Mouse (Mus musculus) intestine, embryonic 14.5 days (tissue): ENCODE measurements around the gene Tssk6. TPM values are rescaled to one million over a fixed set of nuclear protein-coding genes. Genes with fewer than 3 reads are reported as not detected.

Experiments used
- ATAC-seq: fragments of 200-750 bp; cut with Nextera tagmentation; replicated peaks from 2 replicates; pipeline ENCODE4 v1.8.0; 2017; ENCODE audit warnings: low read depth, moderate number of reproducible peaks, moderate TSS enrichment, moderate library complexity; ENCODE audit not compliant: low FRiP score, low TSS enrichment
- DNase-seq: peaks from one replicate; pipeline ENCODE4 v3.0.0-alpha.2; 2018; ENCODE audit warnings: low spot score
- H3K27ac ChIP-seq: fragments of 300-500 bp; sonication (generic); 2 replicates; pipeline ENCODE4 v1.5.1; 2014; ENCODE audit warnings: low read depth, mild to moderate bottlenecking, control low read depth
- H3K27me3 ChIP-seq: fragments of 300-500 bp; sonication (generic); replicated peaks from 2 replicates; pipeline ENCODE4 v1.6.1; 2014; ENCODE audit warnings: low read length, control low read depth; ENCODE audit not compliant: control insufficient read depth, insufficient read depth
- H3K36me3 ChIP-seq: fragments of 300-500 bp; sonication (generic); 2 replicates; pipeline ENCODE4 v1.6.1; 2014; ENCODE audit warnings: low read length, control low read depth; ENCODE audit not compliant: control insufficient read depth, insufficient read depth
- H3K4me1 ChIP-seq: fragments of 300-500 bp; sonication (generic); replicated peaks from 2 replicates; pipeline ENCODE4 v1.6.1; 2014; ENCODE audit warnings: low read length, control low read depth, mixed read lengths; ENCODE audit not compliant: control insufficient read depth, insufficient read depth
- H3K4me2 ChIP-seq: fragments of 300-500 bp; sonication (generic); 2 replicates; pipeline ENCODE4 v1.6.1; 2014; ENCODE audit warnings: low read length
- H3K4me3 ChIP-seq: fragments of 300-500 bp; sonication (generic); 2 replicates; pipeline ENCODE4 v1.5.1; 2014; ENCODE audit warnings: low read depth, low read length, control low read depth, mixed read lengths
- H3K9ac ChIP-seq: fragments of 300-500 bp; sonication (generic); 2 replicates; pipeline ENCODE4 v1.6.1; 2014; ENCODE audit warnings: mild to moderate bottlenecking, low read length
- H3K9me3 ChIP-seq: fragments of 300-500 bp; sonication (generic); 2 replicates; pipeline ENCODE4 v1.6.1; 2016; ENCODE audit warnings: low read length, control low read depth; ENCODE audit not compliant: control insufficient read depth
- WGBS: fragments of 180-500 bp; shearing (Covaris S2); extraction: QIAGEN DNeasy Blood & Tissue Kit; methylation state at CpG from one replicate; pipeline ENCODE4 v1.1.7; 2014; 5-methylcytosine and 5-hydroxymethylcytosine counted together
- polyA plus RNA-seq: library from polyadenylated mRNA; unstranded; fragments of >200 nt; fragmentation: Nextera tagmentation; extraction: Ambion mirVana; gene quantifications from 2 replicates; pipeline ENCODE4 v1.2.1, GENCODE M21; 2014

Gene Tssk6
- polyA plus RNA-seq, 1 experiment from 2014 or later = 4.0 TPM

DNA sequence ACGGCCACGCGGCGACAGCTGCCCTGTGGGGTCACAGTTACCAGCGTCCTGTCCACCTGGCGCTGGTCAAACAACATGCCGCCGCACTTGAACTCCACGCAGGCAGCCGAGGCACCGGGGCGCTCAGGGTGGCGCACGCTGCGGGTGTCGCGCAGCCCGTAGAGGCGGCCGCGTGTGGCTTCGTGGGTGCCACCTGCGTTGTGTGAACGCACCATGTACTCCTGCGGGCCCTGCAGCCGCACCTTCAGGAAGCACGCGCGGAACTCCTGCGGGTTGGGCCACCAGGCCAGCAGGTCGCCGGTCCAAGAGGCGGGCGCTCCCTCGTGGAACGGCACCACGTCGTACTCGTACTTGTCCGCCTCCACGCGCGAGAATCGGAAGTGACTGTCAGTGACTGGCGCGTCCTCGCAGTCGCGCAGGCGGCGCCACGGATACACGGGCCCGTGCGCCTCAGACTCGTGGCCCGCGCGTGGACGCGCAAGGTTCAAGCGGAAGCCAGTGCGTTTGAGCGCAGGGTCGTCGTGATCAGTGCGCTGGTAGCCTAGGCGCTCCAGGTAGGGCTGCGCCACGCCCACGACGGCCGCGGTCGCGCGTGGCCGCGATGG, 20.6 kb upstream of the Tssk6 start:
- Histone ChIP-seq H3K36me3 (no peaks in the 10 kb centered on the region), H3K4me3 (peak overlapping the region; percentile 41), H3K4me2 (peak overlapping the region; percentile 53), H3K27ac (no peak overlapping the region), H3K4me1 (peaks cover 4% of the 10 kb centered on the region; the same call in 1 of the 2 replicates), H3K27me3 (peaks cover 87% of the 10 kb centered on the region), H3K9ac (peak overlapping the region; percentile 11; the same call in 1 of the 2 replicates), H3K9me3 (no peaks in the 10 kb centered on the region; the same call in 1 of the 2 replicates)
- 23% methylated on average over 73 of the region's 79 CpGs for WGBS
- peak; percentile 2; the same call in 1 of the 2 replicates for ATAC-seq
- no peak for DNase-seq

GRCm38 (mm10) chr8:69882021-69882756, 19.8 kb upstream of the Tssk6 start:
- 6% methylated on average over 103 of the region's 103 CpGs for WGBS
- H3K9me3 ChIP-seq = no peaks in the 10 kb centered on the region; the same call in 1 of the 2 replicates
- peak overlapping the region; percentile 53 for H3K4me2 ChIP-seq
- peak; percentile 40; the same call in 1 of the 2 replicates for ATAC-seq
- peak overlapping the region; percentile 41 for H3K4me3 ChIP-seq
- DNase-seq = no peak
- no peaks in the 10 kb centered on the region for H3K36me3 ChIP-seq
- no peak overlapping the region for H3K27ac ChIP-seq
- H3K4me1 ChIP-seq = peaks cover 4% of the 10 kb centered on the region; the same call in 1 of the 2 replicates
- peak overlapping the region; percentile 11; the same call in 1 of the 2 replicates for H3K9ac ChIP-seq
- peaks cover 93% of the 10 kb centered on the region for H3K27me3 ChIP-seq

DNA sequence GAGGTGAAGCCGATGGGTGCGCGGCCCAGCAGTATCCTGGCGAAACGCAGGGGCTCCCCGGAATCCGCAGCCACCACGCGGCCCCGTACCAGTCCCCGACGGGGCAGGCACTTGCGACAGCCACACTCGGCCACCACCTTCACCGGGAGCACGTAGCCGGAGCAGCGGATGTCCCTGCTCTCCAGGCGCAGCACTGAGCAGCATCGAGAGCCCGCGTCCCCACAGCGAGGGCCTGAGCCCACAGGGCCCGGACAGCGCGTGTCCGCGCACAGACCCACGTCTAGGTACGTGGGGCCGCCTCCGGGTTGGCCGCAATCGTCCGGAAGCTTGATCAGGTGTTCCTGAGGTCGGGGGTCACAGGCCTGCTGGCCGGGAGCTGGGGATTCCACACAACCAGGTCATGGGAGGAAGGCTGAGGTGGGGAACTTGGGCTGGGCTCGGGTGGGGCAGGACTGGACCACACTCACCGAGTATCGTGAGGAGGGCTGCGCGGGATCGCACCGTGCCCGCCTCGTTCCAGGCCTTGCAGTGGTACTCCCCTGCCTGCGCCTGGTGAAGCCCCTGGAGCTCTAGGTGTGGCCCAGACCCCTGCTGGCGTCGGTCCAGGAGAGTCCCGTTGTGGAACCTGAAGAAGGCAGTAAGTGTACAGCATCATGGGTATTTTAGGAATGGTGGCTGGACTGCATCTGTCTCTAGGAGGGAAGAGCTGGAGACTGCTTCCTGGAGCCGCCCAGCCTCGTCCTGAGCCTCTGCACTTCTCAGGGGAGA, 19.0 kb upstream of the Tssk6 start:
- Histone ChIP-seq H3K4me3 (peak overlapping the region; percentile 41), H3K27me3 (peaks cover 97% of the 10 kb centered on the region), H3K9me3 (no peaks in the 10 kb centered on the region; the same call in 1 of the 2 replicates), H3K9ac (no peak overlapping the region), H3K4me2 (peak overlapping the region; percentile 53), H3K27ac (no peak overlapping the region), H3K36me3 (no peaks in the 10 kb centered on the region), H3K4me1 (peaks cover 11% of the 10 kb centered on the region)
- ATAC-seq (no peak), DNase-seq (no peak)
- 15% methylated on average over 52 of the region's 52 CpGs for WGBS

- Histone ChIP-seq H3K4me3 (no peak overlapping the region), H3K4me1 (peaks cover 20% of the 10 kb centered on the region), H3K9ac (no peak overlapping the region), H3K9me3 (no peaks in the 10 kb centered on the region; the same call in 1 of the 2 replicates), H3K4me2 (no peak overlapping the region), H3K36me3 (no peaks in the 10 kb centered on the region), H3K27me3 (peaks cover 100% of the 10 kb centered on the region), H3K27ac (no peak overlapping the region)
- WGBS = 64% methylated on average over 13 of the region's 13 CpGs
- ATAC-seq (no peak), DNase-seq (no peak)
These were observed 17.8 kb upstream of the Tssk6 start for GRCm38 (mm10) chr8:69884141-69884540.

DNA sequence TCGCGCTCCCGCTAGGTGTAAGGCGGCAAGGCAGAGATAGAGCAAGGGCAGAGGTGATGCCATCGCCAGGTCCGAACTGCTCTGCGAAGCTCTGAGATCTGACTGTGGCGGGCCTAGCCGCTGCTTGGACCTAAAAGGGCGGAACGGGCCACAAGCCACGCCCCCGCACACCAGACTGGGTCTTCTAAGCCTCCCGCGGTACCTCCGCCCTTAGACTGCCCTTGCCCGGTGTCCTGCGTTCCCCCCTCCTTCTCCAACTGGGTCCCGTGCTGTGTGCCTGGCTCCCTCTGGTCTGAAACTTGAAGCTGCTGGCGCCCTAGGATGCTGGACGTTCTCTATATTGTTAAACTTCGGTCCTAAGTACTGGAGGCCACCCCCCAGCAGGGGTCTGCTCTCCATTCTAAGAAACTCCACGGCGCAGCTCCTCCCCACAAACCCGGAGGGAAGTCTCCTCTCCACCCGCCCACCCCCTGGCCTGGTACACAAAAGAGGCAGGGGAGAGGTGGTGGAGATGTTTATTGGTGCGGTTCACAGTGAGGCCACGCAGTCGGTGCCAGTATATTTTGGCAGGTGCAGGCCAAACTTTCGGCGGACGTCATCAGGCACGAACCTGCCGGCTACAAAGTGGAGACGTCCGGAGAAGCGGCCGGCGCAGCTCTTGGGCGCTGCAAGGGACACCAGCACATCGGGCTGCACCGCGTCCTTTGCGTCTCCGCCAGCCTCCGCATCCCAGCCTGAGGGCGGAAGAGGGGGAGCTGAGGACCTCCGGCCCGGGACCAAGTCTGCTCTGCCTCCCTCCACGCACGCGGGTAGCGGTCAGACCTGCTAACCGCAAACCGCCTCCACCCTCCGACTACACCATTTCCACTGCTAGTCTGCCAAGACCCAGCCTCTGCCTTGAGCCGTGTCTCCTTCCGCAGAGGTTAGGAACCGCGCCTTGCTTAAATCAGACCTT, 14.4 kb upstream of the Tssk6 start, which contains the start of gene Cilp2:
Gene Cilp2, minus strand, starts transcription at position 399 of the 955 bp plus-strand sequence.
- 0 out of 2 replicates have a peak, but pooled peaks cover 2% of the 10 kb centered on the region for H3K36me3 ChIP-seq
- peak within 1 kb of the TSS; percentile 23 for H3K4me3 ChIP-seq
- no peak for ATAC-seq
- WGBS = 1% methylated on average over 58 of the region's 60 CpGs
- H3K4me2 ChIP-seq = peak within 1 kb of the TSS; percentile 41
- peak; percentile 76 for DNase-seq
- H3K9me3 ChIP-seq = no peaks in the 10 kb centered on the region
- peaks cover 84% of the 10 kb centered on the region for H3K27me3 ChIP-seq
- no peak within 1 kb of the TSS for H3K27ac ChIP-seq
- peaks cover 20% of the 10 kb centered on the region for H3K4me1 ChIP-seq
- H3K9ac ChIP-seq = no peak within 1 kb of the TSS

DNA sequence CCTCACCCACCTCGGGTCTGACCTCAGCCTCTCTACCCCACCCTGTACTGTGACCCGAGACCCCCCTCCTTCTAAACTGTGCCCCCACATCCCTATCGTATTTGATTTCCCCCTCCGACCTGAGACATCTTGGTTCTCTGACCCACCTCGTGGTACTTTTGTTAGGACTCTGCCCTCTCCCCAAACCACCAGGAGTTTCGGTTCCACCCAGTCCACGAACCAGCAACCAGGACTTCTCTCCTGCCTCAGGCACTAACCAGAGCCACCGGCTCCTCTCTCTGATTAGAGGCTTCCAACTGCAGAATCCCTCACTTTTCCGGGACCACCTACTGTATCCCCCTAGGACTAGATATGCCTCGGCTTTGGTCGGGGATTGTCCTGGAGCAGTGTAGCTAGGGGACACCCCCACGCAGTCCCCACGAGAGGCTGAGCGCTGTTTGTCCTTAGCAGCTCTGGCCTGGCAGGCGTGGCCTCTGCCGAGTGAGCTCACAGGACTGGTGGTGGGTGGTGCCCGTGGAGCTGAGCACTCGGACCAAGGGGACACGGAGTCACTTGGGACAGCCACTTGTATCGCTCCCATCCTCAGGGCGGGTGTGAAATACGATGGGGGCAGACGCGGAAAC, 13.6 kb upstream of the Tssk6 start:
- 8% methylated on average over 24 of the region's 24 CpGs for WGBS
- Histone ChIP-seq H3K4me3 (peak overlapping the region; percentile 22), H3K9ac (no peak overlapping the region), H3K27ac (no peak overlapping the region), H3K9me3 (no peaks in the 10 kb centered on the region), H3K36me3 (peaks cover 4% of the 10 kb centered on the region), H3K4me1 (peaks cover 20% of the 10 kb centered on the region), H3K4me2 (peak overlapping the region; percentile 41), H3K27me3 (peaks cover 76% of the 10 kb centered on the region)
- DNase-seq (no peak), ATAC-seq (no peak)

GRCm38 (mm10) chr8:69888902-69889301, 13.1 kb upstream of the Tssk6 start:
- DNase-seq (no peak), ATAC-seq (0 out of 2 replicates have a peak, but pooled peaks have one; percentile 5)
- peak overlapping the region; percentile 22 for H3K4me3 ChIP-seq
- H3K9me3 ChIP-seq = no peaks in the 10 kb centered on the region
- peaks cover 71% of the 10 kb centered on the region for H3K27me3 ChIP-seq
- WGBS = 4% methylated on average over 24 of the region's 32 CpGs
- H3K4me1 ChIP-seq = peaks cover 20% of the 10 kb centered on the region
- peaks cover 9% of the 10 kb centered on the region for H3K36me3 ChIP-seq
- H3K9ac ChIP-seq = no peak overlapping the region
- H3K4me2 ChIP-seq = peak overlapping the region; percentile 41
- H3K27ac ChIP-seq = no peak overlapping the region
